Mouse (Mus musculus): ENCODE data around the gene Map3k5.

Map3k5 gene

GRCm38 (mm10) chr10:19947441-19947840 is 13.2 kb downstream of the Map3k5 start:
- no peaks in the 10 kb centered on the region for H3K4me1 ChIP-seq (replicated peaks; ENCODE audit: low read depth, low read length)
- no peaks in the 10 kb centered on the region for H3K9me3 ChIP-seq (ENCODE audit: low read length)
- TF ChIP-seq POU5F1 (IDR thresholded peaks at IDR 0.05; ENCODE audit: borderline replicate concordance, low read length) (no peak), CTCF (conservative IDR thresholded peaks at IDR 0.05; ENCODE audit: low read length) (no peak), NANOG (IDR thresholded peaks at IDR 0.05; ENCODE audit: borderline replicate concordance, low read length) (no peak)
- H3K27me3 ChIP-seq (ENCODE audit: insufficient read depth, low read length) = no peaks in the 10 kb centered on the region
- H3K4me3 ChIP-seq (replicated peaks; ENCODE audit: low read length) = no peak overlapping the region
- no peaks in the 10 kb centered on the region for H3K36me3 ChIP-seq (ENCODE audit: insufficient read depth, low read length)

- no peak for TF ChIP-seq CTCF (conservative IDR thresholded peaks at IDR 0.05; ENCODE audit: low read length)
- no peak for TF ChIP-seq NANOG (IDR thresholded peaks at IDR 0.05; ENCODE audit: borderline replicate concordance, low read length)
- no peak for TF ChIP-seq POU5F1 (IDR thresholded peaks at IDR 0.05; ENCODE audit: borderline replicate concordance, low read length)
- no peaks in the 10 kb centered on the region for H3K4me1 ChIP-seq (replicated peaks; ENCODE audit: low read depth, low read length)
- no peaks in the 10 kb centered on the region for H3K36me3 ChIP-seq (ENCODE audit: insufficient read depth, low read length)
- H3K9me3 ChIP-seq (ENCODE audit: low read length) = no peaks in the 10 kb centered on the region
- H3K27me3 ChIP-seq (ENCODE audit: insufficient read depth, low read length) = no peaks in the 10 kb centered on the region
- no peak overlapping the region for H3K4me3 ChIP-seq (replicated peaks; ENCODE audit: low read length)
These were observed 13.6 kb downstream of the Map3k5 start for GRCm38 (mm10) chr10:19947901-19948300.

GRCm38 (mm10) chr10:19948381-19948780 is 14.1 kb downstream of the Map3k5 start:
- H3K9me3 ChIP-seq (ENCODE audit: low read length) = no peaks in the 10 kb centered on the region
- no peaks in the 10 kb centered on the region for H3K27me3 ChIP-seq (ENCODE audit: insufficient read depth, low read length)
- H3K36me3 ChIP-seq (ENCODE audit: insufficient read depth, low read length) = no peaks in the 10 kb centered on the region
- no peaks in the 10 kb centered on the region for H3K4me1 ChIP-seq (replicated peaks; ENCODE audit: low read depth, low read length)
- H3K4me3 ChIP-seq (replicated peaks; ENCODE audit: low read length) = no peak overlapping the region
- TF ChIP-seq CTCF (conservative IDR thresholded peaks at IDR 0.05; ENCODE audit: low read length) (no peak), POU5F1 (IDR thresholded peaks at IDR 0.05; ENCODE audit: borderline replicate concordance, low read length) (no peak), NANOG (IDR thresholded peaks at IDR 0.05; ENCODE audit: borderline replicate concordance, low read length) (no peak)

GRCm38 (mm10) chr10:19949106-19949505 is 14.8 kb downstream of the Map3k5 start:
- Histone ChIP-seq H3K27me3 (ENCODE audit: insufficient read depth, low read length) (no peaks in the 10 kb centered on the region), H3K36me3 (ENCODE audit: insufficient read depth, low read length) (no peaks in the 10 kb centered on the region), H3K4me1 (replicated peaks; ENCODE audit: low read depth, low read length) (no peaks in the 10 kb centered on the region), H3K9me3 (ENCODE audit: low read length) (no peaks in the 10 kb centered on the region), H3K4me3 (replicated peaks; ENCODE audit: low read length) (no peak overlapping the region)
- TF ChIP-seq POU5F1 (IDR thresholded peaks at IDR 0.05; ENCODE audit: borderline replicate concordance, low read length) (no peak), NANOG (IDR thresholded peaks at IDR 0.05; ENCODE audit: borderline replicate concordance, low read length) (no peak), CTCF (conservative IDR thresholded peaks at IDR 0.05; ENCODE audit: low read length) (no peak)

- no peaks in the 10 kb centered on the region for H3K27me3 ChIP-seq (ENCODE audit: insufficient read depth, low read length)
- H3K36me3 ChIP-seq (ENCODE audit: insufficient read depth, low read length) = no peaks in the 10 kb centered on the region
- no peaks in the 10 kb centered on the region for H3K9me3 ChIP-seq (ENCODE audit: low read length)
- TF ChIP-seq CTCF (conservative IDR thresholded peaks at IDR 0.05; ENCODE audit: low read length) (no peak), NANOG (IDR thresholded peaks at IDR 0.05; ENCODE audit: borderline replicate concordance, low read length) (no peak), POU5F1 (IDR thresholded peaks at IDR 0.05; ENCODE audit: borderline replicate concordance, low read length) (no peak)
- H3K4me3 ChIP-seq (replicated peaks; ENCODE audit: low read length) = no peak overlapping the region
- H3K4me1 ChIP-seq (replicated peaks; ENCODE audit: low read depth, low read length) = no peaks in the 10 kb centered on the region
These were observed 18.9 kb downstream of the Map3k5 start for GRCm38 (mm10) chr10:19953032-19953761.

GRCm38 (mm10) chr10:19954572-19954971 is 20.3 kb downstream of the Map3k5 start:
- Histone ChIP-seq H3K27me3 (ENCODE audit: insufficient read depth, low read length) (no peaks in the 10 kb centered on the region), H3K4me1 (replicated peaks; ENCODE audit: low read depth, low read length) (no peaks in the 10 kb centered on the region), H3K36me3 (ENCODE audit: insufficient read depth, low read length) (no peaks in the 10 kb centered on the region), H3K4me3 (replicated peaks; ENCODE audit: low read length) (no peak overlapping the region), H3K9me3 (ENCODE audit: low read length) (no peaks in the 10 kb centered on the region)
- no peak for TF ChIP-seq NANOG (IDR thresholded peaks at IDR 0.05; ENCODE audit: borderline replicate concordance, low read length)
- no peak for TF ChIP-seq POU5F1 (IDR thresholded peaks at IDR 0.05; ENCODE audit: borderline replicate concordance, low read length)
- no peak for TF ChIP-seq CTCF (conservative IDR thresholded peaks at IDR 0.05; ENCODE audit: low read length)

- no peak for TF ChIP-seq POU5F1 (IDR thresholded peaks at IDR 0.05; ENCODE audit: borderline replicate concordance, low read length)
- no peak for TF ChIP-seq CTCF (conservative IDR thresholded peaks at IDR 0.05; ENCODE audit: low read length)
- TF ChIP-seq NANOG (IDR thresholded peaks at IDR 0.05; ENCODE audit: borderline replicate concordance, low read length) = no peak
- Histone ChIP-seq H3K27me3 (ENCODE audit: insufficient read depth, low read length) (no peaks in the 10 kb centered on the region), H3K36me3 (ENCODE audit: insufficient read depth, low read length) (no peaks in the 10 kb centered on the region), H3K4me1 (replicated peaks; ENCODE audit: low read depth, low read length) (no peaks in the 10 kb centered on the region), H3K9me3 (ENCODE audit: low read length) (no peaks in the 10 kb centered on the region), H3K4me3 (replicated peaks; ENCODE audit: low read length) (no peak overlapping the region)
These were observed 21.5 kb downstream of the Map3k5 start for GRCm38 (mm10) chr10:19955817-19956216.

- TF ChIP-seq POU5F1 (IDR thresholded peaks at IDR 0.05; ENCODE audit: borderline replicate concordance, low read length) (no peak), CTCF (conservative IDR thresholded peaks at IDR 0.05; ENCODE audit: low read length) (no peak), NANOG (IDR thresholded peaks at IDR 0.05; ENCODE audit: borderline replicate concordance, low read length) (no peak)
- Histone ChIP-seq H3K27me3 (ENCODE audit: insufficient read depth, low read length) (no peaks in the 10 kb centered on the region), H3K4me3 (replicated peaks; ENCODE audit: low read length) (no peak overlapping the region), H3K9me3 (ENCODE audit: low read length) (no peaks in the 10 kb centered on the region), H3K36me3 (ENCODE audit: insufficient read depth, low read length) (no peaks in the 10 kb centered on the region), H3K4me1 (replicated peaks; ENCODE audit: low read depth, low read length) (no peaks in the 10 kb centered on the region)
These were observed 22.5 kb downstream of the Map3k5 start for GRCm38 (mm10) chr10:19956745-19957144.
